Mouse (Mus musculus) G1E (cell line): ENCODE measurements at regions not wholly inside any gene's neighbourhood (a gene's known extent, or its start where the extent isn't known, plus 50 kb on each side); places are given as distances from the start of the nearest gene placed in this dataset.

Source experiments
- CTCF ChIP-seq: IDR thresholded peaks from 2 replicates; pipeline ENCODE4 v1.5.1; 2012; ENCODE audit warnings: low read depth, low read length, inconsistent platforms, mixed read lengths
- GATA1 ChIP-seq: IDR thresholded peaks from 2 replicates; pipeline ENCODE4 v1.6.1; 2012; ENCODE audit warnings: borderline replicate concordance, low read length, inconsistent platforms, mixed read lengths
- POLR2AphosphoS5 ChIP-seq: IDR thresholded peaks from 2 replicates; pipeline ENCODE4 v1.6.1; 2012; ENCODE audit warnings: low read depth, low read length, inconsistent platforms; ENCODE audit not compliant: insufficient replicate concordance

DNA sequence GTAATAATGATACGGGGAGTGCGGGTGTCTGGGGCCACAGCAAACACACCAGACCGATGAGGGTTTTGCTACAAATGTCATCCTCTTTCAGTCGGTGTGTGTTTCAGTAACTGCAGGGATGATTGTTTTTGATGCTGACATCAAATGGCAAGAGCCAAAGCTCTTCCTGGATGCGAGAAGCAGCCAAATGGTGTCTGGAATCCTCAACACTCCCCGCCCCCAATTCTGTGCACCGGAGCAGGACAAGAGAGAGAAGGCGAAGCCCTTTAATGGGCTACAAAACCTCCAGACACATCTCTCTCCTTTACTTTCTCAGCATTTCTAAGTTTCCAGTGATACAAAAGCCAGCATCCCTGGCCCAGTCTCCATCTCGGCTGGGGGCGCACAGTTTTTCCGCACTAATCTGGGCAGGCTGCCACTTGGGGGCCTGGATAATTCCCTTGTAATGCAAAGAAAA is 94.1 kb upstream of the Fbxo11 start:
- TF ChIP-seq GATA1: no peak
- TF ChIP-seq CTCF: no peak
- TF ChIP-seq POLR2AphosphoS5: no peak
